In genomic region chr11:106276454-106276853, GRCm38 (mm10) we compare ENCODE assay signal across 8 mouse cellular contexts. TPM values are rescaled to one million over a fixed set of nuclear protein-coding genes. Genes with fewer than 3 reads are reported as not detected.
DNase-seq lines count a peak whose midpoint lies in the region; ATAC-seq lines count a peak whose summit lies in the region.

TSS of gene Tcam1 (plus strand) at chr11:106276672.

- H3K9ac ChIP-seq in intestine, embryonic 14.5 days (ENCODE audit: low read length), result no peak within 1 kb of the TSS

- peak within 1 kb of the TSS; percentile 18; the same call in 1 of the 2 replicates for H3K4me3 ChIP-seq in intestine, embryonic 14.5 days (ENCODE audit: low read depth, low read length)

- ATAC-seq in intestine, embryonic 14.5 days (replicated peaks; ENCODE audit: low FRiP score, low TSS enrichment, low read depth), result no peak; the same call in 1 of the 2 replicates
- ATAC-seq in megakaryocyte-erythroid progenitor cell, adult 5-6 weeks (replicated peaks; ENCODE audit: low FRiP score, low TSS enrichment, poor library complexity, severe bottlenecking), result peak; percentile 77

- WGBS in intestine, embryonic 14.5 days, result 8% methylated on average over 25 of the region's 25 CpGs

- H3K4me2 ChIP-seq in intestine, embryonic 14.5 days (ENCODE audit: low read length), result peak within 1 kb of the TSS; percentile 50

- no peak within 1 kb of the TSS for H3K27ac ChIP-seq in intestine, embryonic 14.5 days (ENCODE audit: low read depth)

- intact Hi-C loops in left cerebral cortex, postnatal 10 days (cut with DNase I), result loop anchor here (5.0 kb wide), 1 partner anchor 46 kb away; no protein-coding TSS in a partner anchor

- peaks cover 25% of the 10 kb centered on the region for H3K4me1 ChIP-seq in intestine, embryonic 14.5 days (replicated peaks; ENCODE audit: control insufficient read depth, insufficient read depth, low read length)

- peak; percentile 93 to 95 for DNase-seq in adrenal gland, adult 18-20 months (ENCODE audit: low spot score in 2 of 2)
- DNase-seq in embryo, embryonic 11 days, result peak; percentile 95
- peak; percentile 87 for DNase-seq in gastrocnemius, postnatal 25 days
- peak; percentile 100 for DNase-seq in intestine, embryonic 14.5 days (ENCODE audit: low spot score)
- DNase-seq in left cerebral cortex, postnatal 10 days (ENCODE audit: extremely low spot score in 1 of 2, low spot score in 2 of 2), result peak; percentile 90 to 92
- DNase-seq in right cerebral cortex, postnatal 14 days, result peak; percentile 95
- DNase-seq in urinary bladder, postnatal 25 days (ENCODE audit: low spot score), result peak; percentile 95

- no peaks in the 10 kb centered on the region for H3K27me3 ChIP-seq in intestine, embryonic 14.5 days (replicated peaks; ENCODE audit: control insufficient read depth, insufficient read depth, low read length)

- H3K9me3 ChIP-seq in intestine, embryonic 14.5 days (ENCODE audit: control insufficient read depth, low read length), result no peaks in the 10 kb centered on the region

- H3K36me3 ChIP-seq in intestine, embryonic 14.5 days (ENCODE audit: control insufficient read depth, insufficient read depth, low read length), result no peaks in the 10 kb centered on the region

RNA-seq across cellular contexts. Expression of gene Tcam1, which starts in this region (rescaled TPM):
- total RNA-seq in adrenal gland, adult 18-20 months (2021), result under 1 TPM; 0.10 to 0.13 TPM
- under 1 TPM in 1 of 2 experiments, not detected in 1; 0.08 TPM for total RNA-seq in gastrocnemius, postnatal 25 days (2021)
- 0.16 and 0.26 TPM in 2 replicates for polyA plus RNA-seq in intestine, embryonic 14.5 days (2014; fragmentation: Nextera tagmentation; extraction: Ambion mirVana)
- under 1 TPM; 0.21 to 0.22 TPM for total RNA-seq in left cerebral cortex, postnatal 10 days (2021)
- 1.4 and 3.5 TPM in 2 replicates for total RNA-seq in megakaryocyte-erythroid progenitor cell, adult 5-6 weeks (2014; fragmentation: Nextera tagmentation)
- total RNA-seq in megakaryocyte-erythroid progenitor cell, adult 5-6 weeks (2017), result 2.1 and 3.7 TPM in 2 replicates

Comparison
In these comparisons a context has a peak if more than half of its experiments do, and no peak if none do; other contexts are left out.
1. Peak in DNase-seq in adrenal gland, adult 18-20 months; RNA of the gene not detected or under 1 TPM.
2. Peak in DNase-seq in gastrocnemius, postnatal 25 days; RNA of the gene not detected or under 1 TPM.
3. Peak in DNase-seq, H3K4me3 ChIP-seq and H3K4me2 ChIP-seq in intestine, embryonic 14.5 days; RNA of the gene not detected or under 1 TPM.
4. Peak in DNase-seq in left cerebral cortex, postnatal 10 days; RNA of the gene not detected or under 1 TPM.